In genomic region chr14:48134344-48134743, GRCm38 (mm10) we compare ENCODE assay signal across 9 mouse cellular contexts. TPM values are rescaled to one million over a fixed set of nuclear protein-coding genes. Genes with fewer than 3 reads are reported as not detected.
A peak's percentile ranks its signal among the peaks of the same experiment; 100 is the strongest.
DNase-seq lines count a peak whose midpoint lies in the region; ATAC-seq and TF ChIP-seq lines count a peak whose summit lies in the region.
"Had no signal": no experiment of that assay in that cellular context is flagged by ENCODE, and none has a peak within 500 bp of the region (broad histone marks: within the 10 kb centered on the region; RNA-seq: fewer than 3 reads in every experiment).

No protein-coding gene starts in this region.

- peak overlapping the region; percentile 35 for H3K4me2 ChIP-seq in kidney, postnatal 0 days (ENCODE audit: low read length)
- H3K4me2 ChIP-seq: midbrain, embryonic 12.5 days had no signal

- ATAC-seq in kidney, postnatal 0 days (replicated peaks; ENCODE audit: low FRiP score, low read depth) = peak; percentile 74; the same call in 1 of the 2 replicates

- 18% methylated on average over 7 of the region's 7 CpGs for WGBS in kidney, postnatal 0 days

- H3K9me3 ChIP-seq in kidney, postnatal 0 days (replicated peaks; ENCODE audit: low read length) = no peaks in the 10 kb centered on the region
- H3K9me3 ChIP-seq: midbrain, embryonic 12.5 days had no signal

- peaks cover 46% of the 10 kb centered on the region for H3K4me1 ChIP-seq in kidney, postnatal 0 days (replicated peaks; ENCODE audit: insufficient read depth, low read length)

- H3K27me3 ChIP-seq in kidney, postnatal 0 days (ENCODE audit: insufficient read depth, low read length) = no peaks in the 10 kb centered on the region

- H3K36me3 ChIP-seq in kidney, postnatal 0 days (ENCODE audit: insufficient read depth, low read length) = no peaks in the 10 kb centered on the region

- no peak overlapping the region for H3K4me3 ChIP-seq in kidney, postnatal 0 days (replicated peaks; ENCODE audit: low read depth, low read length)
- H3K4me3 ChIP-seq: midbrain, embryonic 12.5 days had no signal

- H3K9ac ChIP-seq in kidney, postnatal 0 days (ENCODE audit: low read depth, low read length) = no peak overlapping the region; the same call in 1 of the 2 replicates
- H3K9ac ChIP-seq: midbrain, embryonic 12.5 days had no signal

- no peak for TF ChIP-seq CTCF in kidney, postnatal 0 days (IDR thresholded peaks at IDR 0.05; ENCODE audit: low read depth)

- peak; percentile 15 for DNase-seq in cerebellum, adult 11-12 months
- no peak for DNase-seq in cerebellum, adult 9-10 months
- DNase-seq in heart, adult 8-10 months (ENCODE audit: low spot score) = peak; percentile 75
- DNase-seq in kidney, postnatal 0 days (ENCODE audit: low spot score) = peak; percentile 73
- DNase-seq in lung, postnatal 36 days = peak; percentile 61
- no peak for DNase-seq in ovary, postnatal 14 days (ENCODE audit: low spot score)
- no peak for DNase-seq in cerebellum, adult 18-20 months
- no peak for DNase-seq in gastrocnemius, postnatal 10 days

- H3K27ac ChIP-seq in kidney, postnatal 0 days = peak overlapping the region; percentile 78
- H3K27ac ChIP-seq: midbrain, embryonic 12.5 days had no signal

RNA-seq across cellular contexts. Expression of gene Peli2, which starts 13.7 kb away (rescaled TPM):
- total RNA-seq in heart, adult 8-10 months (2022) = 10 to 100 TPM; 19.1 to 22.9 (median 20.8) TPM
- 6.9 and 7.3 TPM in 2 replicates for polyA plus RNA-seq in kidney, postnatal 0 days (2015; fragmentation: Nextera tagmentation; extraction: Ambion mirVana)
- 10 to 100 TPM; 15.9 to 18.3 TPM for total RNA-seq in gastrocnemius, postnatal 10 days (2021)

Comparison
In these comparisons a context has a peak if more than half of its experiments do, and no peak if none do; other contexts are left out.
1. DNase-seq: peak in cerebellum, adult 11-12 months (single experiment), heart, adult 8-10 months (single experiment), kidney, postnatal 0 days (single experiment) and lung, postnatal 36 days (single experiment); none in cerebellum, adult 9-10 months (single experiment), ovary, postnatal 14 days (single experiment), cerebellum, adult 18-20 months (0 of 2) and gastrocnemius, postnatal 10 days (single experiment).